Mouse (Mus musculus) Patski (cell line): Measurements from ENCODE around the gene Dhx37. TPM values are rescaled to one million over a fixed set of nuclear protein-coding genes. Genes with fewer than 3 reads are reported as not detected.

Experiments
- ATAC-seq: fragments of 100-300 bp; one replicate; pipeline ENCODE4 v1.8.0; 2021
- CTCF ChIA-PET: fragments of 350-600 bp; sonication (Branson Sonifier 250); formaldehyde crosslinking; loops from one replicate; lab custom pipeline; 2022; ENCODE audit warnings: inconsistent platforms; lab: Charles Lee
- POLR2A ChIA-PET: fragments of 350-600 bp; sonication (Branson Sonifier 250); formaldehyde crosslinking; loops from one replicate; lab custom pipeline; 2022; ENCODE audit warnings: antibody characterized with exemption, inconsistent platforms; lab: Charles Lee
- DNase-seq: peaks from one replicate; pipeline ENCODE4 v3.0.0-alpha.2; 2011; ENCODE audit warnings: low read depth, low spot score
- H3K27me3 ChIP-seq: fragments of 371-371 bp; one replicate; pipeline ENCODE4 v1.5.1; 2021
- CTCF ChIP-seq: fragments of 100-300 bp; IDR thresholded peaks from one replicate; pipeline ENCODE4 v1.5.1; 2021
- in situ Hi-C: fragments of 300-500 bp; cut with MboI; formaldehyde crosslinking; loops from 3 replicates; pipeline ENCODE4 v1.11.1; 2018; ENCODE audit warnings: low pct_unique_long_range_greater_than_20kb, mixed read lengths
- polyA plus RNA-seq: library from polyadenylated mRNA; unstranded; gene quantifications from one replicate; pipeline ENCODE4 v1.2.3, GENCODE M21; 2021

Dhx37 gene
- polyA plus RNA-seq, 1 experiment from 2014 or later: 42.0 TPM

DNA sequence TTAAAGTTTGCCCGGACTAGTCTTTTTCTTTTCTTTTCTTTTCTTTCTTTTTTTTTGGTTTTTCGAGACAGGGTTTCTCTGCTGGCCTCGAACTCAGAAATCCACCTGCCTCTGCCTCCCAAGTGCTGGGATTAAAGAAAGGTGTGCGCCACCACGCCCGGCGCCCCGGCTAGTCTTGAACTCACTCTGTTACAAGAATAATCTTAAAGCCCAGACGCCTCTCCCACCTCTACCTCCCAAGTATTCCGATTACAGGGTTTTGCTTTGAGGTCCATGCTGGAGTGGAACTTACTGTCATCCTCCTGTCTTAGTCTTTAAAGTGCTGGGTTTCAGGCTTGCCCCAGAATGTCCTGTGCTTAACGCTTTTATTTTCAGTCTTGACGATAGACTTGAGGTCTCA lies 41.1 kb upstream of the Dhx37 start:
- in situ Hi-C loops: loop anchor here (5.0 kb wide), 1 partner anchor 68 kb away; no protein-coding TSS in a partner anchor
- no peak for DNase-seq
- POLR2A ChIA-PET: interaction anchor here (0.7 to 1.6 kb wide), 3 partner anchors 10 to 63 kb away, joined by 5 to 6 read pairs (median 5); no protein-coding TSS in a partner anchor
- ATAC-seq: peak; percentile 1
- CTCF ChIA-PET: interaction anchor here (0.6 kb wide), 1 partner anchor 10 kb away, joined by 3 read pairs; no protein-coding TSS in a partner anchor
- no peak for TF ChIP-seq CTCF
- no peaks in the 10 kb centered on the region for H3K27me3 ChIP-seq

DNA sequence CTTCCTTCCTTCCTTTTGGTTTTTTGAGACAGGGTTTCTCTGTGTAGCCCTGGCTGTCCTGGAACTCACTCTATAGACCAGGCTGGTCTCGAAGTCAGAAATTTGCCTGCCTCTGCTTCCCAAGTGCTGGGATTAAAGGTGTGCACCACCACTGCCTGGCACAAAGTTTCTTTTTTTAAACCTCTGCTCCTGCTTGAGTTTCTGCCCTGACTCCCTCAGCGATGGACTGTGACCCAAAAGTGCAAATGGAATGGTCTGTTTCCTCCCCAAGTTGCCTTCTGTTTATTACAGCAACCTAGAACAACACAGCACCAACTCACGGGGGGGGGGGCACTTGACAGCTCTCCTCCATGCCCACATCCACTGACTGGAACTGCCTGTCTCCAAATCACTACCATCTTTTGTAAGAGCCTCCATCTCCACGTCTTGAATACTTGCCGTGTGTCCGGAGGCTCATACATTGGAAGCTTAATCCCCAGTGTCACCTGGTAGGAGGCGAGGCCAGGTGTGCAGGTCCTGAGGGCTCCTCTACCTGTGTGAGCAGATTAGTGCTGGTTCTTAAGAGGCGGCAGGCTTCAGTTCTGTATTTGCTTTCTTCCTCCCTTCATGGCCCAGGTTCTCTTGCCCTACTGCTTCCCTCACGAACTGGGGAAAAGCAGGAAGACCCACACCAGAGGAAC lies 39.0 kb upstream of the Dhx37 start:
- no peaks in the 10 kb centered on the region for H3K27me3 ChIP-seq
- ChIA-PET POLR2A (interaction anchor here (0.7 kb wide), 1 partner anchor 1694 kb away, joined by 3 read pairs; no protein-coding TSS in a partner anchor), CTCF (no interaction called here)
- DNase-seq: no peak
- in situ Hi-C loops: no loop called here
- no peak for TF ChIP-seq CTCF
- no peak for ATAC-seq

DNA sequence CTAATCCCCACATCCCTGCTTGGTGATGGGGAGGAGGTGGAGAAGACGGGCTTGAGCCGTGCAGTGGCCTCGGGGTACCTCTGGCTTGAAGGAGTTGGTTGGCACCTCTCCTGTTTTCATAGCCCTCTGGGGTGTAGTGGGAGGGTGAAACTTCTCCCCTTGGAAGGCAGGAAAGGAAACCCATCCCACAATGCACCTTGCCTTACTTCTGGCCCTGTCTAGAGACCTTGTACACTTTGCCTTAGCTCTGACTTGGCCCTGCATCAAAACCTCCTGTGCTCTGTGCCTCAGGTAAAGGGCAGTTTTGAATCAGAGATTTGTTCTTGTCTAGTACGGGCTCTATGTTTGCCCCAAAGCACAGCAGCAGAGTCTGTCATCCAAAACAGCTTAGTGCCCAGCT lies 36.8 kb upstream of the Dhx37 start:
- DNase-seq (no peak), ATAC-seq (no peak)
- no peak for TF ChIP-seq CTCF
- ChIA-PET POLR2A (no interaction called here), CTCF (interaction anchor here (1.5 kb wide), 1 partner anchor 21 kb away, joined by 3 read pairs; no protein-coding TSS in a partner anchor)
- in situ Hi-C loops: no loop called here
- H3K27me3 ChIP-seq: no peaks in the 10 kb centered on the region

DNA sequence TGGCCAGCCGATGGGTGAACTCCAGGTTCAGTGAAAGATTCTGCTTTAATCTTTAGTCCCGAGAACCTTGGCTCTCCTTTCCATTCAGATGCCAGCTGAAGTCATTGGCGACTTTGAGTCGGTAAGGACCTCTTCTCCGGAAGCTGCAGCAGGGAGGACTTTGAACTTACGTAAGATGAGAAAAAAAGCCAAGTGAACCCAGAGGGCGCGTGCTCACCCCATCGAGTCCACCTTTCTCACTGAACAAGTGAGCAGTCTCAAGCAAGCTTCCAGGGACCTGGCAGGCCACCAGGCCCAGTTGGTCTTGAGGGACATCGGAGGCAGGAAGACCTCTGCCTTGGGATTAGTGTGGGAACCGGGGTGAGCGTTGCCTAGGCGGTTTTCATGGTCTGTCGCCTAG lies 33.3 kb upstream of the Dhx37 start:
- TF ChIP-seq CTCF: no peak
- ATAC-seq (no peak), DNase-seq (no peak)
- no peaks in the 10 kb centered on the region for H3K27me3 ChIP-seq
- ChIA-PET CTCF (interaction anchor here (0.8 kb wide), 1 partner anchor 31 kb away, joined by 3 read pairs; no protein-coding TSS in a partner anchor), POLR2A (no interaction called here)
- in situ Hi-C loops: no loop called here

DNA sequence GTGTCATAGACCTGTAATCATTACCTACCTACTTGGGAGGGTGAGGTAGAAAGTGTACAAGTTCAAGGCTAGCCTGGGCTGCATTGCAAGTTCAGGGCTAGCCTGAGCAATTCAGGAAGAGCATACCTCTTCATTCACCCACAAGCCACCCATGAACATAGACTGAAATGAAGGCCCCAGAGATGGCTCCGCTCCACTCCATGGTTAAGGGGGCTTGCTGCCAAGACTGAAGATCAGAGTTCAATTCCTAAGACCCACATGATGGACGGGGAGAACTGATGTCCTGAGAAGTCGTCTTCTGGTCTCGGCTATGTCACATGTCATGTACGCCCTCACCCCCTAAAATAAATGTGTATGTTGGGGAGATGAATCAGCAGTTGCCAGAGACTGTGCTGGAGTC lies 32.6 kb upstream of the Dhx37 start:
- in situ Hi-C loops: no loop called here
- ChIA-PET CTCF (interaction anchor here (0.8 kb wide), 1 partner anchor 32 kb away, joined by 3 read pairs; no protein-coding TSS in a partner anchor), POLR2A (interaction anchor here (1.6 kb wide), 1 partner anchor 9 kb away, joined by 6 read pairs; the partner anchor contains the start of gene Aacs)
- TF ChIP-seq CTCF: no peak
- DNase-seq (no peak), ATAC-seq (no peak)
- no peaks in the 10 kb centered on the region for H3K27me3 ChIP-seq

DNA sequence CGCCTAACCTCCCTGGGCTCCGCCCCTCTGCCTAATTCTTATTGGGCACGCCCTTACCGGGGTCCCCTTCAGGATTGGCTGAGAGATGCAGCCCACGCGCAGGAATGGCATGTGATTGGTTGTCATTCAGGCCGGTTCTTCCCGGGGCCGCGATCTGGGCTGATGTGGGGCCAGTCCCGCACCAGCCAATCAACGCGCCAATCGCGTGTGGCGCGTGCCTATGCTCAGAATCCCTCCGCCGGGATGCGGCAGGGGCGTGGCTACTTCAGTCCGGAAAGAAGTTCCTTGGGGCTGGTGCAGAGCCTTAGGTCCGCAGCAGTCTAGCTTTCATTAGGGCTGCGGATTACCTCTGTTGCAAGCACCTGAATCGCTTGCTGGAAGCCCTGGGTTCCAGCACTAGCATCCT lies 31.8 kb upstream of the Dhx37 start:
- in situ Hi-C loops: no loop called here
- DNase-seq (peak; percentile 85), ATAC-seq (peak; percentile 100)
- ChIA-PET CTCF (interaction anchor here (1.2 kb wide), 1 partner anchor 9 kb away, joined by 3 read pairs; no protein-coding TSS in a partner anchor), POLR2A (interaction anchor here (1.6 kb wide), 1 partner anchor 10 kb away, joined by 6 read pairs; the partner anchor contains the start of gene Aacs)
- no peak for TF ChIP-seq CTCF
- no peaks in the 10 kb centered on the region for H3K27me3 ChIP-seq

DNA sequence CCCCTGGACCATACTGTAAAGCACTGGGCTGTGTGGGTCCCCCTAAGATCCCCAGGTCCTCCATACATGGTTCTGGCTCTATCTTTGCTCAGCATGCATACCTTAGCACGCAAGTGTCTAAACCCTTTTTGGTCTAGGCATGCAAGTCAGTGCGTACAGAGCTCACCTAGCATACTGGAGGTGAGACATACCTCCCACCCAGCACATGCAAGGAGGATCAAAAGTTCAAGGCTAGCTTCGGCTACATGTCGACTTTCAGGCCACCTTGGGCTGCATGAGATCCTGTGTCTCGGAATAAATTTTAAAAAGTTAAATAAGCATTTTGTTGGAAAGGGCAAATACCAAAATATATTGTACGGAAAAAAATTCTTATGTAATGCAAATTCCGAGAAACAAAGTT lies 31.3 kb upstream of the Dhx37 start:
- CTCF ChIA-PET: interaction anchor here (1.2 to 1.3 kb wide), 2 partner anchors 10 to 14 kb away, joined by 3 to 5 read pairs; no protein-coding TSS in a partner anchor
- no peak for TF ChIP-seq CTCF

DNA sequence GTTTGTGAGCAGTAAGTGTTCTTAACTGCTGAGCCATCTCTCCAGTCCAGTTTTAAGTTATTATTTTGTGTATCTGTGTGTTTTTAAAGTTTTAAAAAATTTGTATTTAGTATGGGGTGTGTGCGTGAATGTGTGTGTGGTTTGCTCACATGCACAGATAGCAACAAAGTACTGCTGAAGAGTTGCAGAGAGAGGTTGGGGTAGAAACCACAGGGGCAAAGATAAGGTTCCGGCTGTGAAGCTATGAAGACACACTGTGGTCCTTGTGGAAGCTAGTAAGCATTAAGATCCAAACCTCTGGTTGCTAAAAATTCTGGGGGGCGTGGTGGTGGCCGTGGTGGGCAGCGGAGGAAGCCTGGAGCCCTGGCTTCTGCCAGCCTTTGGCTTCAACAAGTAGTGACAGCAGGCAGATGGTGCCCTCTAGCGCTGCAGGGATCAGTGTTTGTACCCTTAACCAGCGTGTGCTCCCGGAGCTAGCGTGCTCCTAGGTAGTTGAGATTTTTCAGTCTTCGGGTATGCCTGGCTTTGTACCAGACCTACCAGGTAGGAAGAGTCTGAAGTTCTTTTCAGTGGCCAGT lies 28.0 kb upstream of the Dhx37 start:
- no peak for TF ChIP-seq CTCF
- ChIA-PET POLR2A (no interaction called here), CTCF (interaction anchor here (1.0 to 1.7 kb wide), 4 partner anchors 26 to 56 kb away, joined by 3 to 8 read pairs (median 4); no protein-coding TSS in a partner anchor)
- ATAC-seq (no peak), DNase-seq (no peak)
- H3K27me3 ChIP-seq: no peaks in the 10 kb centered on the region
- in situ Hi-C loops: no loop called here

More for the DNA sequence above, 31.3 kb upstream of the Dhx37 start:
- in situ Hi-C loops: no loop called here
- DNase-seq (no peak), ATAC-seq (no peak)
- no peaks in the 10 kb centered on the region for H3K27me3 ChIP-seq
- POLR2A ChIA-PET: interaction anchor here (0.7 to 1.6 kb wide), 2 partner anchors 10 to 81 kb away, joined by 3 to 6 read pairs; partner anchors contain the start of gene Aacs

DNA sequence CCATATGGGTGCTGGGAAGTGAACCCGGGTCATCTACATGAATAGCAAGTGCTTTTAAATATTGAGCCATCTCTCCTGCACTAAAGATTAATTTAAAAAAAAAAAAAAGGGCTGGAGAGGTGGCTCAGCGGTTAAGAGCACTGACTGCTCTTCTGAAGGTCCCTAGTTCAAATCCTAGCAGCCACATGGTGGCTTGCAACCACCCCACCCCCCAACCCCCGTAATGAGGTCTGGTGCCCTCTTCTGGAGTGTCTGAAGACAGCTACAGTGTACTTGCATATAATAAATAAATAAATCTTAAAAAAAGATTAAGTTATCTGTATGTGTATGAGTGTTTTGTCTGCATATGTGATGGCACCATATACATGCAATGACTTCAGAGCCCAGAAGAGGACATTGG lies 26.7 kb upstream of the Dhx37 start:
- H3K27me3 ChIP-seq: no peaks in the 10 kb centered on the region
- CTCF ChIA-PET: interaction anchor here (1.7 kb wide), 1 partner anchor 49 kb away, joined by 4 read pairs; no protein-coding TSS in a partner anchor
- DNase-seq (no peak), ATAC-seq (no peak)
- in situ Hi-C loops: no loop called here
- no peak for TF ChIP-seq CTCF
- POLR2A ChIA-PET: interaction anchor here (0.6 kb wide), 1 partner anchor 27 kb away, joined by 4 read pairs; no protein-coding TSS in a partner anchor

DNA sequence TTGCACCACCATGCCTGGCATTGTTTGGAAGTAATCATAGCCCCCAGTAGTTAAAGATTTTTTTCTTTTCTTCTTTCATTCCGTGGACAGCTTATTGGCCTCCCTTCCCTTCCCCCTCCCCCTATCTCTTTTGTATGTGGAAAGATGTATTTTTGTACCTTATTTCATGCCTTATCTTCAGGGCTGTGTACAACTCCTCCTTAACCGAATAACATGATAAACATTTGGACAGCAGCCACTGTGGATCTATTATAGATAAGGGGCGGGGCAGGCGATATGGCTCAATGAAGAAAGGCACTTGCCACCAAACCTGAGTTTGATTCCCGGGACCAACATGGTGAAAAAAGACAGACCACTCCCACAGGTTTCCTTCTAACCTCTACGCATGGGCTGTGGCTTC lies 23.6 kb upstream of the Dhx37 start:
- in situ Hi-C loops: no loop called here
- CTCF ChIA-PET: no interaction called here
- DNase-seq (no peak), ATAC-seq (no peak)
- no peaks in the 10 kb centered on the region for H3K27me3 ChIP-seq
- POLR2A ChIA-PET: interaction anchor here (0.6 to 1.0 kb wide), 3 partner anchors 11 to 189 kb away, joined by 3 read pairs; no protein-coding TSS in a partner anchor
- no peak for TF ChIP-seq CTCF
